Mouse (Mus musculus) gastrocnemius, postnatal 14 days (tissue): ENCODE measurements around the gene Tlx3. TPM values are rescaled to one million over a fixed set of nuclear protein-coding genes. Genes with fewer than 3 reads are reported as not detected.

Source experiments
- DNase-seq: peaks from one replicate; pipeline ENCODE4 v3.0.0; 2021; ENCODE audit warnings: mixed read lengths
- intact Hi-C: fragments of 180-260 bp; cut with DNase I; formaldehyde crosslinking; loops from one replicate; pipeline ENCODE4 v1.15.1; 2025; ENCODE audit warnings: low total_unique reads
- total RNA-seq, 2 experiments: library from RNA; stranded (reverse); gene quantifications; 2 replicates each; pipeline ENCODE4 v1.2.3; 2021

Gene Tlx3
- total RNA-seq, 2 experiments from 2014 or later, result not detected

- intact Hi-C loops, result no loop called here
- no peak for DNase-seq
Observed at GRCm38 (mm10) chr11:33198351-33199116, 4.9 kb downstream of the Tlx3 start.

- intact Hi-C loops, result no loop called here
- no peak for DNase-seq
Observed at GRCm38 (mm10) chr11:33197673-33198072, 5.7 kb downstream of the Tlx3 start.

DNA sequence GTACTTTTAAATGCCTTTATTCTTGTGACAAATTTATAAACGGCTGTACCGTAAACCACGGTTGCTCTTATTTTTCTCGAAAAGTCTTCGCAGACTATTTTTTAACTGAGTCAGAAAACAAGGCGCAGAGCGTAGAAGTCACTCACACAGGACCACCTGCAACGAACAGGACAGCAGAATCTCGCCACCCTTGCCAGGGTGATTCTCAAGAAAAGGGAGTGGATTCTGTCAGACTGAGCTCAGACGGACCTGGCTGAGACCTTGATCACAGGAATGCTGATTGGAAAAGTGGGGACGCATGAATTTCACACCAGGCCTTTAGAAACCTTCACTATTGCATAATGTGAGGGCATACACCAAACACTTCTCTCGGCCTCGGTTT lies 6.3 kb downstream of the Tlx3 start:
- DNase-seq, result no peak
- intact Hi-C loops, result no loop called here

DNA sequence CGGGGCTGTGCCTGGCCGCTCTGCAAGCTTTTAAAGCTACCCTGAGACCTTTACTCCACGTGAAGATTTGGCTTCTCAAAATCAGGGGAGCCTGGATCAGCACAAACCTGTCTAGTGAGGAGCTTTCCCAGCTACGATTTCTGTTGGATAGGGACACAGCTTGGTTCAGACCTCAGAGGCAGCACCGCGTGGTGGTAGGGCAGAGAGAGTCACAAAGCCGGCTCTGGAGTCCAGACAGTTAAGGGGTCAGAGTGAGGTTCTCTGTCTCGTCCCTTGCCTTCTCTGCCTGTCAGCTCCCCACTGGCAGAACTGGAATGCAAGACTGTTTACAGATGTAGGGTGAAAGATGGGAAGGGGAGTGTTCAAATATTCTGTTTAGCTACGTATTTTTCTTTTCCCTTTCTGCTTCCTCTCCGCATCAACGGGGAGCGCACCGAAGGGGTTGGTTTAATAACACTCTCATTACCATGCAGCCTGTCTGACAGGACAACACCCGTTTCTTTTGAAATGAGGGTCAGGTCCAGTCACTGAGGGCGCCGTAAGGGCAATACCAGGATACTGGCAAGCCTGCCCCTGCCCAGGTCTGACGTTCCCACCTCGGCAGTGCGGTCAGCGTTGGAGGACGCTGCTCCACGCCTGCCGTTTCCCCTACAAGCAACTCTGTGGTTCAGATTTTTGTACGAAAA lies 6.8 kb downstream of the Tlx3 start:
- intact Hi-C loops, result no loop called here

DNA sequence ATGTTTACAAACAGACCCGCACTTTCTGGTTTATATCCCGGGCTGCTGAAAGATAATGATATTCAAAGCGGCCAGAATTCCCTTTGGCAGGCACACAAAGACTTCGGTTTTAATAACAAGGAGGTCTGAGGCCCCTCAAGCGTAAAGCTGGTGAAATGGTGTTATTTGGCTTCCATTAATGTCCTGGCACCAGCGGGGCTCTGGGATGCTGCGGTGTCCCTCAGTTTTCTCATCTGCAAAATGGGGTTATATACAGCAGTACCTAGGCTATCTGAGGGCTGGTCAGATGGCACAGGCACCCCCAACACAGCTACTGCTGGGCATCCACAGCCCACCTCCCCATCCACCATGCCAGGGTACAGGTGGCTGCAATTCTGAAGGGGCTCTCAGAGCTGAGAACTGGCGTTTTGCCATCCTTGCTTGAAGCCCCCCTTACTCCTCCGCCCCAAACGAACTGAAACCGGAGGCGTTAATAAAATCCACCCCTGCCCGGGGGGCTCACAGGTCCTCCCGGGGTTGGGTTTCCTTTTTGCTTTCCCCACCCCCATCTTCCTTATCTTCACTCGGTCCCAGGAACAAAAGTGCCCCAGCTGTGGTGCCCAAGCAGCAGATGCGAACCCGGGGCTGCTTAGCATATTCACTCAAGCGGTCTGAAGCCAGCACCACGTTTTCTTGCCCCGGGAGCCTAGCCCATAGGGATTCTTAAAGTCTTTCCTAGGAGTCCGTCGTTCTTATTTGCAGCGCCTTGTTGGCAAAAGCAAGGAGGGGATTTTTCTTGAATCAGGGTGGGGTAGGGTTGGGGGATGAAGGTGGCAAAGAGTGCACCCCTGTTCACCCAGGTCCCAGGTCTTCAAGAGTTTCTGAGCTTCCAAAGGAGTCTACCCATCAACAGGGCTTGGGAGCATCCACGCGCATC lies 7.6 kb downstream of the Tlx3 start:
- intact Hi-C loops, result no loop called here
- no peak for DNase-seq

More for the DNA sequence above, 6.8 kb downstream of the Tlx3 start:
- DNase-seq, result no peak

DNA sequence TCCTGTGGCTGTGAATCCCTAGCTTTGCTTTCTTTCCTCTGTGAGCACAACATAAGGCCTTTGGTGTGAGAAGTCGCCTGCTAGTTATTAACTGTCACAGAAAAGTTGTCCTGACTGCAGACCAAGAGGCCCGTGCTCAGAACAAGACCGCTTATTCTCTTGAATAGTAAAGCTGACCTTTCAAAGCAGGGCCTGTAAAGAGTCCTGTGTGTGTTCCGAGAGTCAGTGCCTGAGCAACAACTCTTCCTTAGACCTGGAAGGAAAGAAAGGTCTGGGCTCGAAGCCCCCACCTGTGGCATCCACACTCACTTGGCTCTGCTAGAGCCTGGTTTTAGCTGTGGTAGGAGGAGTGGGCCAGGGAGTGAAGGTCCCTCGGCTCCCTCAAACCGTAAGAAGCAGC lies 8.3 kb downstream of the Tlx3 start:
- DNase-seq, result no peak
- intact Hi-C loops, result no loop called here

DNA sequence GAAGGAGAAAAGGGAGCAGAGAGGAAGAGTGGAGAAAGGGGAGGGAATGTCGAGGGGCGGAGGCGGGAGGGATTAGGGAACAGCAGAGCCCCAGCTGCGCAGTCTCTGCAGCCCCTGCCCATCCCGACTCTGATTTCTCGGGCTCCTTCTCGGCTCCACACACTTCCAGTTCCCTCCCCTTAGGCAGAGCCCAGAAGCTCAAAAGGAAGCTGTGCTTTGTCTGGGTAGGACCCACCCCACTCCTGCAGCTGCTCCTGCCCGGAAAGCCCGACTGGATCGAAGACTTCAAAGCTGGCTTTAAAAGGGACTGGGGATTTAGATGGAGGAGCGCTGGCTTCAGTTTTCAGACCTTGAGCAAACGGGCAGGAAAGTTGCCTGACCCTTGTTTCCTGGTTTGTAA lies 9.7 kb downstream of the Tlx3 start:
- no peak for DNase-seq
- intact Hi-C loops, result no loop called here

DNA sequence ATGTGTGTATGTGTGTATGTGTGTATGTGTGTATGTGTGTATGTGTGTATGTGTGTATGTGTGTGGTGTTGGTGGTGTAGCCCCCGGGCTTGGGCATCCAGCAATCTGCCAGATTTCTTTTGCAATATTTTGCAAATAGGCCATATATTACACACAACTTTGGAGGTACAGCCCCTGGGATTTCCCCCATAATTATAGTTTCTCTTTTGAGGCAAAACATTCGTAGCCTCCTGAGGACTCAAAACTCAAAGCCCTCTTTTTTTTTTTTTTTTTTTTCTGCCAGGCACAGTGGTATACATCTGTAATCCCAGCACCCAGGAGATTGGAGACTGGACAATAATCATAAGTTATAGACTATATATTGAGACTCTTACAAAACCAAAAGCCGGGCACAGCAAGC lies 21.6 kb downstream of the Tlx3 start:
- intact Hi-C loops, result no loop called here
- no peak for DNase-seq

DNA sequence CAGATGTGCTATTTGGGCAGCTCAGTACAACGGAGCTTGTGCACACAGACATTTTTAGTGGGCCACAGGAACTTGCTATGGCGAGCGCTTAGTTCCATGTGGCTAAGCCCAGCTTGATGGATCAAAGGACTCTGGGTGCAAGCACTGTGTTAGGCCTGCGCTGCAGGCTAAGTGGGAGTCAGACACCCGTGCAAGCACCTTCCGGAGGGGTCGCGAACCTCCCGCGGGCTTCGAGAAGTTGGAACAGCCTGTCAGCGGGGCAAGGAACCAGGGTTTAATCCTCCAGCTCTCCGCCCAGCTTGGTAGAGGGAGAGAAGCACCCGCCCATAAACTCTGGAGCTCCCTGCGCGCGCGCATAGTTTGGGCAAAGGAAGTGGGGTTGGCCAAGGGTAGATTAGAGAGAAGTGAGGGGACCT lies 22.7 kb downstream of the Tlx3 start:
- intact Hi-C loops, result no loop called here
- no peak for DNase-seq

DNA sequence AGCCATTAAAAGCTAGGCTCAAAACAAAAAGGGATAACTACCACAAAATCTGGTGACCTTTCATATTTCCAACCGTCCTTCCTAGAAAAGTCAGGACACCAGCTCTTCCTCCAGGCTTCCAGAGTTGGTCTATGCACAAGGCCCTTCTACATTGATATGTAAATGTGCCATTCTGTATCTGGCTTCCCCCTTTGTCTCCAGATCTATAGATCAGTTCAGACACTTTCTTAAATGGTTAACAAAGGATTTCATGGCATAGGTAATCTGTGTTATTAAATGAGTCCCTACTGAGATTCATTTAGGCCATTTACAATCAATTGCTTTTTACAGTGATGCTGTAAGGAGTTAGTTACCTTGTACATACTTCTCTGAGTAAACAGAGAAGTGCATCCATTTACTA lies 23.6 kb downstream of the Tlx3 start:
- DNase-seq, result no peak
- intact Hi-C loops, result loop anchor here (5.0 kb wide), 2 partner anchors 112 to 432 kb away; no protein-coding TSS in a partner anchor

DNA sequence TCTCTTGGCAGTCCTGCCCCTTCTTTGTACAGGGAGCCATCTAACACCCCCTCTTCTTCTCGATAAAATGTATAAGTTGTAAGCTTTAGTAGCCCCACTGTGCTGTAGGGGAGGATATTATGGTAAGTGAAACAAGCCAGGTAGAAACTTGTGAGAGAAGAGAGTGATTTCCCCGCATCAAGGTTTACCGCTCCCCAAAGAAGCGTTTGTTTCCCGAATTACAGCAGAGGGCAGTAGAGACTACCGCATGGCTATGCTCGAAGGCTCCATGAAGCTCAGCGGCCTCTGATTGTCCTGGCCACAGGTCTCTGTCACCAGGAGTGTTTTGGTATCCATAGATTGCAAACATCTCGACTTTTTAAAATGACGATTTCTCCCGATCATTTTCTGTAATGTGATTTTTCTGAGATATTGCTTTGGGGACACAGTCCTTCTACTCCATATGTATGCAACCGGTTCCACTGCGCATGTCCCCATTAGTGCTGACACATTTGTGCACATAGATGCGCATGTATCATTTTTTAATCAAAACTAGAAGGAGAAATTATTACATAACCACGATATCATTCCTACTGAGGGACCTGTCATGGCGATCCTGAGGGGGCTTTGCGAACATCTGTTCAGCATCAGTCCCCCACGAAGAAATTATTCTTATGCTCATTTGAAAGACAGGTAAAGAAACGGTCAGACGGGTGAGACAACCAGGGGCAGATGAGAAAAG lies 26.7 kb downstream of the Tlx3 start:
- intact Hi-C loops, result loop anchor here (5.0 kb wide), 2 partner anchors 116 to 436 kb away; no protein-coding TSS in a partner anchor
- no peak for DNase-seq

- DNase-seq, result no peak
- intact Hi-C loops, result loop anchor here (5.0 kb wide), 2 partner anchors 117 to 437 kb away; no protein-coding TSS in a partner anchor
Observed at GRCm38 (mm10) chr11:33175768-33176167, 27.6 kb downstream of the Tlx3 start.

- intact Hi-C loops, result no loop called here
Observed at GRCm38 (mm10) chr11:33170489-33170888, 32.9 kb downstream of the Tlx3 start.

GRCm38 (mm10) chr11:33162998-33163506 lies 40.3 kb downstream of the Tlx3 start, which contains the start of gene Npm1:
TSS of gene Npm1 (minus strand) at chr11:33163206.
- intact Hi-C loops, result no loop called here
- peak; percentile 99 for DNase-seq

More at GRCm38 (mm10) chr11:33170489-33170888, 32.9 kb downstream of the Tlx3 start:
- peak; percentile 37 for DNase-seq

DNA sequence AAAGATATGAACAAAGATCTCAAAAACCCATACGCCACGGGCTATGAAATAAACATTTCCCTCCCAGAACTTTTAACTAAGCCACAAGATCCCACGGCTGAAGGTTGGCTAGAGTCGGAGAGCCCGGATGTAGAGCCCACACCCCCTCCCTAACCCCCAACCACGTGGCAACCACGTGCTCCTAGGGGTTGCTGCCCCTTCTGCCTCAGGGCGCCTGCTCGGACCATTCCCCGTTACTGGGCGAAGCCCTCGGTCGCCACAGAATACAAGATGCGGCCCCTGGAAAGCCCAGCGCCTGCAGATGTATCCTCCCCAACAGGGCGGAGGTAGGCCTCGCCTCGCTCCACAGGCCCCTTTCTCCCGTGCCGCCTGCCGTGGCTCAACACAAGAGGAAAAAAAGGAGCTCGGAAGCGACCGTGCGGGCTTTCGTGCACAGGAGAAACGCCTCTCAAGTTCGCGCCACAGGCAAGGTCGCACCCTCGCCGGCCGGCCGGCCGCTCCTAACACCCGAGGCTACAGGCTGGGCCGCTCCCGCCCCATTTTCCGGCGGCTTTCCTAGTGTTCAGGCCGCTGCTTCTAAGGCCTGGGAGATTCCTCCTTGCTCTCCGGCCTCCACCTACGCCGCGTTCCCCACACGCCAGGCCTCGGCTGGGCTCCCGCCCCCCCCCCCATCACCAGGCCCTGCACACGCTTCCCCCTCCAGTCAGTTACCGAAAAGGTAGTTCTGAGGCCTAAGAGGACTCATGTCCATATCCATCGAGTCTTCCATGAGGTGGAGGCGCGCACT lies 41.0 kb downstream of the Tlx3 start:
- intact Hi-C loops, result no loop called here
- DNase-seq, result peak; percentile 72

- intact Hi-C loops, result no loop called here
- no peak for DNase-seq
Observed at GRCm38 (mm10) chr11:33159741-33160140, 43.6 kb downstream of the Tlx3 start.

GRCm38 (mm10) chr11:33157453-33158196 lies 45.8 kb downstream of the Tlx3 start:
- DNase-seq, result no peak
- intact Hi-C loops, result no loop called here
